Mouse (Mus musculus) lung, adult 18-20 months (tissue): ENCODE data around the gene Ptprcap.
"Not testable (repeated sequence)": the region's sequence is repeated elsewhere in the genome, so short reads cannot be mapped to it uniquely, and the experiment has no call there.

ENCODE experiments used
- DNase-seq, 2 experiments: peaks; one replicate each; pipeline ENCODE4 v3.0.0; 2022; ENCODE audit warnings: mixed read lengths in 2 of 2

Ptprcap gene

GRCm38 (mm10) chr19:4153232-4153654 is at the start of gene Ptprcap:
Gene Ptprcap, plus strand, starts transcription at chr19:4153604.
- no peak for DNase-seq

GRCm38 (mm10) chr19:4103792-4104191 is 49.6 kb upstream of the Ptprcap start:
- DNase-seq: no peak

- DNase-seq: no peak
Observed at GRCm38 (mm10) chr19:4104675-4105194, 48.7 kb upstream of the Ptprcap start.

GRCm38 (mm10) chr19:4106654-4107053 is 46.8 kb upstream of the Ptprcap start:
- DNase-seq: no peak

GRCm38 (mm10) chr19:4108535-4108934 is 44.9 kb upstream of the Ptprcap start:
- DNase-seq: no peak

GRCm38 (mm10) chr19:4112063-4112960 is 41.1 kb upstream of the Ptprcap start:
- DNase-seq: peak in 1 of 2 experiments; percentile 36

GRCm38 (mm10) chr19:4113186-4113805 is 40.1 kb upstream of the Ptprcap start:
- DNase-seq: peak; percentile 83 to 86

GRCm38 (mm10) chr19:4113806-4114230 is 39.6 kb upstream of the Ptprcap start:
- DNase-seq: peak; percentile 38 to 45

GRCm38 (mm10) chr19:4114551-4114950 is 38.9 kb upstream of the Ptprcap start:
- DNase-seq: no peak

GRCm38 (mm10) chr19:4115144-4115543 is 38.3 kb upstream of the Ptprcap start:
- DNase-seq: no peak

GRCm38 (mm10) chr19:4115816-4116215 is 37.6 kb upstream of the Ptprcap start:
- no peak for DNase-seq

GRCm38 (mm10) chr19:4117006-4117405 is 36.4 kb upstream of the Ptprcap start:
- DNase-seq: no peak

- no peak for DNase-seq
Observed at GRCm38 (mm10) chr19:4118350-4118749, 35.1 kb upstream of the Ptprcap start.

- no peak for DNase-seq
Observed at GRCm38 (mm10) chr19:4119716-4120487, 33.5 kb upstream of the Ptprcap start.

- DNase-seq: no peak
Observed at GRCm38 (mm10) chr19:4120496-4120895, 32.9 kb upstream of the Ptprcap start.

- DNase-seq: peak; percentile 98 to 99
Observed at GRCm38 (mm10) chr19:4121097-4121805, 32.2 kb upstream of the Ptprcap start.

- DNase-seq: not testable (repeated sequence)
Observed at GRCm38 (mm10) chr19:4121896-4122295, 31.5 kb upstream of the Ptprcap start.

- no peak for DNase-seq
Observed at GRCm38 (mm10) chr19:4122411-4123370, 30.7 kb upstream of the Ptprcap start.

GRCm38 (mm10) chr19:4124432-4124831 is 29.0 kb upstream of the Ptprcap start:
- DNase-seq: no peak

GRCm38 (mm10) chr19:4125268-4125667 is 28.1 kb upstream of the Ptprcap start:
- DNase-seq: not testable (repeated sequence)
